Mouse (Mus musculus) fibroblast of lung, adult 2 months (primary cell): ENCODE results near the gene Ucn2.

ENCODE experiments used
- DNase-seq: peaks from one replicate; pipeline ENCODE4 v3.0.0-alpha.2; 2011; ENCODE audit warnings: low read depth

Ucn2 gene

DNA sequence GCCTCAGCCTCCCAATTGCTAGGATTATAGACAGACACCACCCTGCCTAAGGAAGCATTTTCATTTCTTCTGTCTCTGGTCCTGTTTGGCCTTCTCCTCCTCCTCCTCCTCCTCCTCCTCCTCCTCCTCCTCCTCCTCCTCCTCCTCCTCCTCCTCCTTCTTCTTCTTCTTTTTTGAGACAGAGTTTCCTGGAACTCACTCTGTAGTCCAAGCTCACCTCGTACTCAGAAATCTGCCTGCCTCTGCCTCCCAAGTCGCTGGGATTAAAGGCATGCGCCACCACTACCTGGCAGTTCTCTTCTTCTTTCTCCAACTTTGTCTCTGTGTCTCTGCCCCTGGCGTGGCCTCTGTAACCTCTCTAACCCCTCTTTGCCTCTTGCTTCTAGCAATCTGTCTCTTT lies at the start of gene Ucn2:
Gene Ucn2 (plus strand): TSS at position 301 of the 400 bp plus-strand sequence.
- no peak for DNase-seq

GRCm38 (mm10) chr9:108936418-108937364 lies 49.1 kb upstream of the Ucn2 start, which contains the start of gene Uqcrc1:
Gene Uqcrc1 (plus strand): TSS chr9:108936633.
- peak; percentile 94 for DNase-seq

- DNase-seq = no peak
Measured at GRCm38 (mm10) chr9:108945111-108945510, 40.7 kb upstream of the Ucn2 start.

- DNase-seq = no peak
Measured at GRCm38 (mm10) chr9:108945608-108946007, 40.2 kb upstream of the Ucn2 start.

DNA sequence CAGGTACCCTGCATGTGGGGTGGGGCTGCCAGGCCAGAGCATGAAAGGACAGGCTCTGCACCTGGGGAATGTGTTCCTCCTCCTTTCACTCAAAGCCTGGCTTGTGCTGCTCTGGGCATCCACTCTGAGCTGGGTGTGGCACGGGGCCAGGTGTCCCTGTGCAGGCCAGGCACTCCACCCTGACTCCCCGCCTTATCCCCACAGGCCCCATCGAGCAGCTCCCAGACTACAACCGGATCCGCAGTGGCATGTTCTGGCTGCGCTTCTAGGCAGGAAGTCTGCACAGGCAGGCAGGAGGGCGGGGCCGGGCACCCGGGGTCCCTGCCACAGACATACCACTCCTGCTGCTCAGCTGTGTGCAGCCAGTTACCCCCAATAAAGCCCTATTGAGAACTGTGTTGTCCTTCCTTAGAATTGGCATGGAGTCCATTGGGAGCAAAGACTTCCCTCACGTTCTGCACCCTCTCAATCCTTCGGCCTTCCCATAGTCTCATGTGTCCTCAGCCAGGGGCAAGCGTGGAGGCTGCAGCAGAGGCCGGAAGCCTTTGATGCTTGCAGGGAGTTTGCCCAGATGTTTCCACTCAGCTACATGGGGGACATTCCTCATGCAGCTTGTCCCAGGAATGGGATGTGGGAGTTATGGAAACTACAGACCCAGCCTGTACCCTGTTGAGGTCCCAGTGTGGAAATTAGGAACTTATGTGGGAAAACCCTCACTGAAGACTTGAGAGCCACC lies 36.4 kb upstream of the Ucn2 start:
- peak; percentile 13 for DNase-seq

DNA sequence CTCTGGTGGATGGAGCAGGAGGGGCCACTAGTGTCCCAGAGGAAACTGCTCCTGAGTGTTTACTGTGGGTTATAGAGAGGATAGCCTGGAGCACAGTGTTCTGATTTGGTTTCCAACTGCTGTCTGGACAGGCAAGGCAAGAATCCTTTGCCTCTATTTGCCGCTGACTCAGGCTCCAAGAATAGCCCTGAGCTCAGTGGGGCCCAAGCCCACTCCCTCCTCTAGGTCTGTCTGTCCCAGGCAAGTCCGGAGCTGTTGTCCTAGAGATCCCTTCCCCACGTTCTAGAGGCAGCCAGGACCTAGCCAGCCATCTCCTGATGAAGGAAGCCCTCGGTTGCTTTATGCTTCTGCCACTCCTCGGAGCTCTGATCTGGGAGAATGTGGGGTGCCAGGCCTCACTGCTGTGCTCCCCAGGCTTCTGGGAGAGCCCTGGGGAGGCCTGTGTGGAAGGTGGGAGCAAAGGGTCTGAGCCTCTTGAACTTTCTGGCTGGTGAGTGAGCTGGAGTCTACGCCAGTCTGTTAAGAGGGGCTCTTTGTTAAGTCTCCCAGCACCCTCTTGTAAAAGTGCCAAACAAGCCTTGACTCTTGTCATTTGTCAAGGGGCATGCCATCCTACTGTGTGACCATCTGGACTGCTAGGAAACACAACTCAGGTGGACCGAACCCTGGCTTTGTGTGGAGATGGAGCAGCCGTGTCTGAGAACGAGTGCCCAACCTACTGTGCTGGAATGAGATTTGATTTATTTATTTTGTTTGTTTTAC lies 35.7 kb upstream of the Ucn2 start:
- DNase-seq = peak; percentile 12

- no peak for DNase-seq
Measured at GRCm38 (mm10) chr9:108953081-108953636, 32.7 kb upstream of the Ucn2 start, which contains the start of gene Col7a1. Gene Col7a1 (plus strand): TSS chr9:108953586.

DNA sequence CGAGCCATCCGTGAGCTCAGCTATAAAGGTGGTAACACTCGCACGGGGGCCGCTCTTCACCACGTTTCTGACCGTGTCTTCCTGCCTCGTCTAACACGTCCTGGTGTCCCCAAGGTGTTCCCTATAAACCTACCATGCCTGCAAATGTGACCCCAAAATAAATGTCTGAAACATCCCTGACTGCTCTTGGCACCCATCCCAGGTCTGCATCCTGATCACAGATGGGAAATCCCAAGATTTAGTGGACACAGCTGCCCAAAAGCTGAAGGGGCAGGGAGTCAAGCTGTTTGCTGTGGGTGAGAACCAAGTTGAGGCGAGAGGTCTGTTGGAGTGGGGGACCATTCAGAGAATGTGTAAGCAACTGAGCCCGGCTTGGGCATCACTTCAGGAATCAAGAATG lies 30.6 kb upstream of the Ucn2 start:
- no peak for DNase-seq

GRCm38 (mm10) chr9:108955846-108956245 lies 30.0 kb upstream of the Ucn2 start:
- no peak for DNase-seq

DNA sequence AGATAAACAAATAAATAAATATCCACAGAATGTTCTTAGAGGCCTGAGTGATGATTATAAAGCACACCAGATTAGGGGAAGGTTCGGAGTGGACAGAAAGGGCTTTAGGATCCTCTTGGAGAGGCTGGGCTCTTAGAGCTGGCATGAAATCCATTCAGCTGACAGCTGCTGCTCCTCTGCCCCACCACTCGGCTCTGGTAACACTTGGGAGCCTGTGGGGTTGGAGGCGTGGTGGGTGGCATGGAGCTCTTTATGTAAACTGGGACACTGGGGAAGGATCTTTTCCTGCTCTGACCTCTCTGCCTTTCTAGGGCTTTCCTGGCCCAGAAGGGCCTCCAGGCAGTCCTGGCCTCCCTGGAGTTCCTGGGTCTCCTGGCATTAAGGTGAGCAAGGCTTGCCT lies 22.2 kb upstream of the Ucn2 start:
- DNase-seq = no peak

- no peak for DNase-seq
Measured at GRCm38 (mm10) chr9:108964338-108964737, 21.5 kb upstream of the Ucn2 start.

DNA sequence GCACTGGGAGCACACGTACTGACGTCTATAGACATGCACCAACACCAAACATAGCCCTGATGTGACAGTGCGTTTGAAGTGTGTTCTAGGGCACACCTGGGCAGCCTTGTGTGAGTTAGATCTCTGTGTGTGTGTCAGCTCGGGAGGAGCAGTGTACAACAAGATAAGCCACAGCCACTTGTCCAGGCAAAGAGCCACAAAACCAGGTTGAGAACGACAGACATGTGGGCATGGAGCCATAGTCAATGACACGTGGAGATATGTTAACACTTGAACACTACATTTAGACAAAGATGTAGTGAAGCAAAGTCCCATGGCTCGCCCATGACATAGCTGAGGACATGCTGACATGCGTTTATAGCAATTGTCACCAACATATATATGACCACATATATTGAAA lies 15.2 kb upstream of the Ucn2 start:
- no peak for DNase-seq

GRCm38 (mm10) chr9:108976483-108976882 lies 9.3 kb upstream of the Ucn2 start:
- DNase-seq = no peak

DNA sequence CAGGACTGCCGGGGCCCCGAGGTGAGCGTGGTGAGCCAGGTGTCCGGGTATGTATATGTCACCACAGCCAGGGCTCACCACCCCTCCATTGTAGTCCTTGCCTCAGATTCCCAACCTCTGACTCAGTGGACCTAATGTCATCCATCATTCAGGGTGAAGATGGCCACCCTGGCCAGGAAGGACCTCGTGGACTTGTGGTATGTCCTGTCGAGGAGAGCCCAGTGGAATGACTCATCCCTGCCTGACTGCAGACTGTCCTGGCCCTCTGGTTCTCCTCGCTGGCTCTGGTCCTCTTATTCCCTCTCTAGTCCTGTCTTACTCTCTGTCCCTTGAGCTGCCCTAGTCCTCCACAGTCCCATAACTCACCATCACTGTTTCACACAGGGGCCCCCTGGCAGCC lies 7.8 kb upstream of the Ucn2 start:
- peak; percentile 20 for DNase-seq

DNA sequence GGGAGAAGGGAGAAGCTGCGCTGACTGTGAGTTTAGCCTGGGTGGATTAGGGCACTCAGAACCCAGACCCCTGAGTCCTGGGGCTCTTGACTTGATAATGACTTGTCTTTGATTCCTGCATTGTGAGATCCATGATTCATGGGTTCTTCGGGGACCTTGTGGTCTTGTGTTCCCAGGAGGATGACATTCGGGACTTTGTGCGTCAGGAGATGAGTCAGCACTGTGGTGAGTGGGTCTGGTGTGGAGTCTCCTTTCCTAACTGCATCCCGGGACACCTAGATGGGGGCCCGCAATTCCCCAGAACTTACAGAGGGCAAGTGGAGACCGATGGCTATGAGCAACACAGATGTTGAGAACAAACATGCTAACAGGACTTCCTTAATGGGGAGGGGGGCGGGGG lies 3.3 kb upstream of the Ucn2 start:
- DNase-seq = no peak

- DNase-seq = no peak
Measured at GRCm38 (mm10) chr9:108983209-108983608, 2.6 kb upstream of the Ucn2 start.

DNA sequence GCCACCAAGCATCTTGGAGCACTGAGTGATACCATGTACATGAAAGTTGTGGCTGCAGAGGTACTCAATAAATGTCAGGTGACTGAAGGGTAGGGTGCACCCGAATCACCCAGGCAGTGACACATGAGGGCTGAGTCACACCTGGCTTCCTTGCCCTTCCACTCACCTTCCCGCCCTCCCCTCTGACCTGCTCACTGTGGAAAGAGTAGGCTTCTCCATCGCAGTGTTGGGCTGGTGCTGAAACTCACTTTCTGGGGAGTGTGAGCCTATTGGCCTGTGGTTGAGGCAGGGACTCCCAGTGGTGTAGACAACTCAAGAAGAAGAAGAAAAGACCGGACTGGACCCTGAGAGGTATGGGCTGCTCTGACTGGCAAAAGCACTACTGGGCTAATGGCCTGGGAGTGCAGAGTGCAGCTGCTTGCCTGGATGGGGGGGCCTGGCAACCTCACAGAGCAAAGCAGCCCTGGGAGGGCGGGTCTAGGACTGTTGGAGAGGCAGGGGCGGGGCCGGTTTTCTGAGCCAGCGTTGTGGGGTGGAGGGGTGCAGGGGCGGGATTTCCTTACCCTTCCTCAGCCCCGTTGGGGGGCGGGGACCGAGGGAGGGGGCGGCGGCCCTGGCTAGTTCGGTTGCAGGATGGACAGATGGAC lies 2.0 kb downstream of the Ucn2 start:
- no peak for DNase-seq

GRCm38 (mm10) chr9:108989802-108990461 lies 4.1 kb downstream of the Ucn2 start:
- no peak for DNase-seq

GRCm38 (mm10) chr9:108990462-108990820 lies 4.6 kb downstream of the Ucn2 start:
- no peak for DNase-seq

DNA sequence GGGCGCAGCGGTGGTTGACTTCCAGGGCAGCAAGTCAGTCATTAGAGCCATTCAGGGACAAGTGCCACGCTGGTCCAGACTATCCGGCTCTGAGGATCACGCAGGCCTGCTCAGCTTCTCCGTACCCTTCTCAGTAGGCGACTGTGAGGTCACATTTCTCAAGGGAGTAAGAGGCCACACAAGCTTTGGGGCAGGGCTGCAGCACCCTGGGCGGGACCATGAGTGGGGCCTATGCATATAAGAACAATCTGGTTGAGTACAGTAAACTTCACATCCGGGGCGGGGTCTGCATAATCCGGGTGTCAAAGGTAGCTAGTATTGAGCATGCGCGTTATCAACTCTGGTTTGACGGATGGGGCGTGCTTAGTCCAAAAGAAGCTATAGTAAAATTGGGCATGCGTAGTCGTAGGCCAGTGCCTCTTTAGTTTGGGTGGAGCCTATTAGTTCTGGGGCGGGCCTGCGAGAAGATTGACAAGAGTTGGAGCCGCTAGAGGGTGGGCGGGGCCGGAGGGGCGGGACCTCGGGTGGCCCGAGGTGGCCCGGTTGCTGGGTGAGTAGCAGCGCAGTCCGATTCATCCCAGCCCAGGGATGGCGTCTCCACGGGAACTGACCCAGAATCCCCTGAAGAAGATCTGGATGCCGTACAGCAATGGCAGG lies 5.7 kb downstream of the Ucn2 start, which contains the start of gene Pfkfb4:
Gene Pfkfb4 (plus strand): TSS at position 351 of the 657 bp plus-strand sequence.
- peak; percentile 94 for DNase-seq
